Mouse (Mus musculus) thymus, postnatal 25 days (tissue): Measurements from ENCODE around the gene Cachd1.

Experiments
- DNase-seq: peaks from one replicate; pipeline ENCODE4 v3.0.0; 2022

The Cachd1 gene

GRCm38 (mm10) chr4:100996060-100996651 lies 219.7 kb downstream of the Cachd1 start:
- no peak for DNase-seq

- peak; percentile 33 for DNase-seq
Measured at GRCm38 (mm10) chr4:100998145-100998544, 221.7 kb downstream of the Cachd1 start.

GRCm38 (mm10) chr4:100998906-100999305 lies 222.4 kb downstream of the Cachd1 start:
- no peak for DNase-seq

GRCm38 (mm10) chr4:101000622-101001021 lies 224.1 kb downstream of the Cachd1 start:
- DNase-seq = no peak

DNA sequence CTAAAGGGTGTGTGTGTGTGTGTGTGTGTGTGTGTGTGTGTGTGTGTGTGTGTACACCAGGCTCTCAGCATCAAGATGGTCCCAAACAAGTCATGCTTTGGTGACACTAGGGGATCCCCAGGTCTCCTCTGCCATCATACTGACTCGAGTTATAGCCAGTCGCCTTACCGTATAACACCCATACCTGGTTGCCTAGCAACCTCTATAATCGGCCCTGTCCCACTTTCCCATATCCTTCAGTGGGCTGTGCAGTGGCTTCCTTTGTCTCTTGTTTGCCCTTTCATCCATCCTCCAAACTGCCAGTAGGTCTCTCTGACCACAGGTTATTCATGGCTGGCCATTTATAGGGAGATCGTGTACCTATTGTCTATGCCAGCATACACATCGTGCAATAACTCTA lies 224.6 kb downstream of the Cachd1 start:
- DNase-seq = no peak

GRCm38 (mm10) chr4:101002961-101003360 lies 226.5 kb downstream of the Cachd1 start:
- no peak for DNase-seq

DNA sequence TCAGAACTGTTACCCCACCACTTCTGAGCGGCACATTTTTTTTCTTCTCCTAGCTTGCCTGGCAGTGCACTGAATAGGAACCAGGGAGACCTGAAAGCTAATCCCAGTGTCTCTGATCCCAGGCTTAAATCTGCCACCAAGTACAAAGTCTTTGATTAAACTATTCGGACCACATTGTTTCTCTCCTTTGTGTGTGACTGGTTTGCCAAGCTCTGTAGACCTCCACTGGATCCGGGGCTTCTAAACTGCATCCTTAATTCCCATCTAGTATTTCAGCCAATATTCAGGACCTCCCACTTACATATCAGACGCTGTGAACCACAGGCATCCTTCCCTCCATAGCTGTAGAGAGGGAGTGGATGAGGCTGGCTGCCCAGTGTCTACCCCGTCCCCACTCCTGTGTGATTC lies 231.9 kb downstream of the Cachd1 start:
- no peak for DNase-seq

- DNase-seq = no peak
Measured at GRCm38 (mm10) chr4:101009092-101009491, 232.6 kb downstream of the Cachd1 start.

GRCm38 (mm10) chr4:101017806-101018205 lies 241.3 kb downstream of the Cachd1 start:
- DNase-seq = no peak

- DNase-seq = no peak
Measured at GRCm38 (mm10) chr4:101020596-101020995, 244.1 kb downstream of the Cachd1 start, which contains the start of gene Gm10577. Gene Gm10577 (minus strand): TSS chr4:101020696.

- DNase-seq = no peak
Measured at GRCm38 (mm10) chr4:101026566-101026965, 250.1 kb downstream of the Cachd1 start.

- DNase-seq = no peak
Measured at GRCm38 (mm10) chr4:101026995-101027394, 250.5 kb downstream of the Cachd1 start.

DNA sequence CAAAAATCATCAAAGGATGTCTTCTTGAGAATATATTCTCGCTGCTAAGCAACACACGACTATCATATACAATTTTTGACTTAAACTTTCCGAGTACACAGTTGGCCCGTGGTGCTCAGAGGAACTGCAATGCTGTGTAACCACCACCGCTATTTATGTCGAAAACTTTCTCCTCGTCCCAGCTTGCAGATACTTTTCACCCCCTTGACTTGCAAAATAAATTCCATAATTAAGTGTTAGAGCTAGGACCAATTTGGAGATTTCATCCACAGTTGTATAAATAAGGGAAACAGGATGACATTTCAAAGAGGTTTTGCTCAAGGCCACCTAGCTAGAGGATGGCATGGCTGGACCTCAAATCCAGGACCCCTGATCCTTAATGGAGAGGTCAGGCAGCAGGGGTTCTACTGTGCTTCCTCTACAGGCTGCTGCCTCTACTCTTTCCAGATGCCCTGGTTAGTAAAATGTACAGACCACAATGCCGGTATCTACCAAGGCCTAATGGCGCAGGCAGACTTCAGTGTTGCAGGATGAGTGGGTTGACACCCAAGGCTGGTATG lies 251.5 kb downstream of the Cachd1 start:
- no peak for DNase-seq

DNA sequence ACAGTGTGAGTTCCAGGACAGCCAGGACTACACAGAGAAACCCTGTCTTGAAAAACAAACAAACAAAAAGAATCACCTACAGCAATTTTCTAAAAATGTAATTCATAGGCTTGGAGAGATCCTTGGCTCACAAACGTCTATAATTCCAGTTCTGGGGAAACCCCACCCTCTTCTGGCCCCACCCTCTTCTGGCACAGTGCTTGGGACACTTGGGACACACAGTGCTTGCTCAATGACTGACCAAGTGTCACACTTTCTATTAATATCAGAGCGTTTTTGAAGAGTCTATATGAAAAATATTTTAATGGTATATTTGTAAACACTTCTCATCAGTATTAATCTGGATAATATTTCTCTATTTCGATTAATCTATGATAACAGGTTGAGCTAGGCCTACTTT lies 256.6 kb downstream of the Cachd1 start:
- no peak for DNase-seq

- DNase-seq = no peak
Measured at GRCm38 (mm10) chr4:101035131-101035530, 258.7 kb downstream of the Cachd1 start.

DNA sequence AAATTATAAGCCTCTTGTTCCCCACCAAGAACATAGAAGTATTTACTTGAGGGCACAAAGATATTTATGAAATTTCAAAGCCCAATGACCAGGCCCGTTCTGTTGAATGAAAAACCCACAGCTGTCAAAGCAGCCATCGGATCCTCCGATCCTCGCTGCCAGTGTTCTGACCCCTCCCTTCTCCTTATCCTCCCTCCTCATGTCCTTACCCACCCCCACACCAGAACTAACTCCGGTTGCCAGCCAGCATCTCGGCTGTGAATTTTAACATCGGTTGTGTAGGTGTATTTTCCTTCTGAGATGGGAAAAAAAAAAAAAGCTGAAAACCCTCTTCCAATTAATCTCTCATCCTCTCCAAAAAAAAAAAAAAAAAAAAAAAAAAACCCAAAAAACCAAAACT lies 260.7 kb downstream of the Cachd1 start:
- DNase-seq = no peak

DNA sequence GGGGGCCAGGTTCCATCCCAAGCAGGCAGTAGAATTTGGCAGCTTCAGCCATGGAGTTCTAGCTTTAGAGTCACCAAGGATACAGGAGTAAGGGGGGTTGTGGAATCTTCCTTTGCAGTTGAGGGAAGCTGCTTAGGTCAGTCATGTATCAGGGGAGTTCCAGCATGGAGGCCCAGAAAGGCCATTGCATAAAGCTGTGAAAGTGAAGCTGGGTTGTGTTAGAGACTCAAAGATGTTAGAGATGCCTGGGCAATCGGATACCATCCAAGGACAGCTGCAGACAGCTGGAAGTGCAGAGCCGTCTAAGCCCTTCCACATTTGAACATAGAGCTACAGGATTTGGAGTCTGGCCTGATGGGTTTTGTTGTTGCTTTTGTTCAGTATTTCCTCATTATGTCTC lies 267.2 kb downstream of the Cachd1 start:
- DNase-seq = no peak

GRCm38 (mm10) chr4:101044149-101044548 lies 267.7 kb downstream of the Cachd1 start:
- no peak for DNase-seq

DNA sequence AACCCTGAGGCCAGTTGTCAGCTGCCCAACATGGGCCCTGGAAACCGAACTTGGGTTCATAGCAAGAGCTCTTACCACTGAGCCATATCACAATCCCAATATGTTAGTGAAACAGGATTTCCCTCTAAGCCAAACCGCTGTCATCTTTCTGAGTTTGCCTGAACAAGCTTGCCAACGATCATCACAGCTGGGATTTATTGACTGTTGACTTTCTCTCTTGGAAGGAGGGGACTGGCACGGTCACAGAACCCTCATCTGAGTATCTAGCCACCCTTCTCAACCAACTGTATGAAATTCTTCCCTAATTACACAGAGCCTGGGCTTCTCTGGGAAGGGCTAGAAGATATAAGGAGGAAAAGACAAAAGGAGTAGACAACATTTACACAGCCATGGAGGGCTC lies 270.1 kb downstream of the Cachd1 start:
- no peak for DNase-seq

DNA sequence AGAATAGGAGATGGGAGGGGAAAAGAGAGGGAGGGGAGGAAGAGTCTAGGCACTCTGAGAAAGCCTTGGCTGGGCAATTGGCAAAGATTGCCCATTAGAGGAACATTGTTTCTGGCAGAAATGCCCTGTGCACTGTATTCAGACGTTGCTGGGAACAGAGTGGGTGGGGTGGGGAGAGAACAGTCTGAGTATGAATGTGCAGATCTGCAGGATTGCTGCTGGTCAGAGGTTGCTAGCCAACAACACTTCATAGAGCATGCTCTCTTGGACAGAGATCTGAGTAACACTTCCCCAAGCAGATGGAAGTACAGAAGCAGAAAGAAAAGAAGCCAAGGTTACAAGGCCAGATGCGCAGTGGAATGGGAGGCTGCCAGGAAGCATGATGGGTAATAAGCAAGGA lies 285.7 kb downstream of the Cachd1 start:
- DNase-seq = peak; percentile 1

DNA sequence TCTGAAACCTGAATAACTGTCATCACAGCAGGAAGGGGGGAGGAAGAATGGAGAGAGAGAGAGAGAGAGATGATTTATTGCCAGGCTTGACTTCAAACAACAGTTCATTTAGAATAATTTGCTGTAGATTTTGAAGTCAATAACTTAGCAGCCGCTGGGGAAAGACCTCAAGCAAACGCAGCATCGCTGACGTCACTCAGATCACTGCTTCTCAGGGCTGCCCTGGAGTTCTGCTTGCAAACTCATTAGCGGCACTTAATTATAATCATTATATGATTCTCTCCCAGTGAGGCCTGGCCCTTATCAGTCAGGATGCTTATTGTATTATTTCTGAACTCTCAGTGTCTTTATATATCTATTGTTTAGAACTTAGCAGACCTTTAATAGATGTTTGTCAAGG lies 289.9 kb downstream of the Cachd1 start:
- DNase-seq = no peak

GRCm38 (mm10) chr4:101068786-101069153 lies 292.3 kb downstream of the Cachd1 start, which contains the start of gene Raver2:
Gene Raver2 (plus strand): TSS chr4:101068983.
- DNase-seq = peak; percentile 66

GRCm38 (mm10) chr4:101069154-101069971 lies 292.9 kb downstream of the Cachd1 start:
- peak; percentile 34 for DNase-seq

DNA sequence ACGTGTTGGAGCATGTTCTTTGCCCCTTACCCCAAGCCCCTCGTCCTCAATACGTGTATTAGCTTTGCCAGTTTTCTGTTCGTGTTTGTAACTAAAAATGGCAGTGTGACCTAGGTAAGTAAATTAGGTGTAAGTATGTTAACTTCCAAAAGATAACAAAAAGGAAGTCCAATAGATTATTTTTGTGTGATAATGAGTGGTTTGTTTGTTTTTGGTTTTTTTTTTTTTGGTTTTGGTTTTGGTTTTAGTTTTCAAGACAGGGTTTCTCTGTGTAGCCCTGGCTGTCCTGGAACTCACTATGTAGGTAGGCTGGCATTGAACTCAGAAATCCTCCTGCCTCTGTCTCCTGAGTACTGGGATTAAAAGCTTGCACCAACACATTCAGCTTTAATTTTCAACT lies 295.1 kb downstream of the Cachd1 start:
- DNase-seq = no peak
